Comparison of ENCODE assay signal across 25 mouse cellular contexts in the genomic region with DNA sequence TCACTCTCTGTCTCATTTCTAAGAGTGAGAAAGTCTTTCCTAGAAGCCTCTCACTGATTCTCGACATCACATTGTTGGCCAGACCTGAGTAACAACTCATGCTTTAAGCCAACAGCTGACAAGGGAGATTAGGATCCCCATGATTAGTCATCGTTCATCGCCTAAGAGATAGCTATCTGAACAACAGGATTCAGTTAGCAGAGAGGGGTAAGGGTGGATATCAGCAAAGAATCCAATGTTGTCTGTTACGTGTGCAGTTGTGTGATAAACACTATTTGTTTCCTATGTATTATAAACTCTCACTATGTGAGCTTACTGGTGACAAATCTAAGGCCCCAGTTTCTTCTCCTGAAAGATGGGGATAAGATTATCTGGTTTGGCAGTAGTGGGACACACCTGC. TPM values are rescaled to one million over a fixed set of nuclear protein-coding genes. Genes with fewer than 3 reads are reported as not detected.
DNase-seq lines count a peak whose midpoint lies in the region; ATAC-seq lines count a peak whose summit lies in the region.
"Had no signal": no experiment of that assay in that cellular context is flagged by ENCODE, and none has a peak within 500 bp of the region (broad histone marks: within the 10 kb centered on the region; RNA-seq: fewer than 3 reads in every experiment).

No protein-coding gene starts in this region.

- no peak overlapping the region for H3K27ac ChIP-seq in hindbrain, embryonic 11.5 days (ENCODE audit: low read depth, low read length)
- H3K27ac ChIP-seq: embryonic facial prominence, embryonic 15.5 days; forebrain, embryonic 15.5 days; heart, embryonic 15.5 days; hindbrain, embryonic 10.5 days; hindbrain, embryonic 15.5 days had no signal

- no peaks in the 10 kb centered on the region for H3K36me3 ChIP-seq in hindbrain, embryonic 11.5 days (ENCODE audit: control insufficient read depth, insufficient read depth, low read length)
- H3K36me3 ChIP-seq: embryonic facial prominence, embryonic 15.5 days; forebrain, embryonic 15.5 days; heart, embryonic 15.5 days; hindbrain, embryonic 10.5 days; hindbrain, embryonic 15.5 days had no signal

- no peak overlapping the region for H3K4me3 ChIP-seq in hindbrain, embryonic 11.5 days (ENCODE audit: low read depth, low read length)
- H3K4me3 ChIP-seq: embryonic facial prominence, embryonic 15.5 days; forebrain, embryonic 15.5 days; heart, adult 2 months; heart, embryonic 15.5 days; hindbrain, embryonic 10.5 days; hindbrain, embryonic 15.5 days had no signal

- DNase-seq in 3T3-L1 (ENCODE audit: low read depth, low spot score) (peak; percentile 64), 416B (ENCODE audit: low read depth) (peak; percentile 93)
- DNase-seq in Muller cell, postnatal 12 days (ENCODE audit: inconsistent ontology term) = peak; percentile 20
- no peak for DNase-seq in hindbrain, embryonic 11.5 days (ENCODE audit: low spot score)
- DNase-seq in adrenal gland, adult 2 months = no peak
- DNase-seq: adrenal gland, postnatal 25 days; cerebellum, adult 2 months; cerebellum, postnatal 10 days; embryo, embryonic 11 days; gastrocnemius, postnatal 14 days; heart, adult 2 months; heart, postnatal 14 days had no signal

- 80% methylated on average over 4 of the region's 4 CpGs for WGBS in hindbrain, embryonic 11.5 days

- H3K4me2 ChIP-seq in hindbrain, embryonic 11.5 days (replicated peaks; ENCODE audit: low read depth, low read length) = no peak overlapping the region
- H3K4me2 ChIP-seq: embryonic facial prominence, embryonic 15.5 days; forebrain, embryonic 15.5 days; heart, embryonic 11.5 days; heart, embryonic 15.5 days; hindbrain, embryonic 15.5 days had no signal

- no peak overlapping the region for H3K9ac ChIP-seq in hindbrain, embryonic 11.5 days (ENCODE audit: low read depth, low read length)
- H3K9ac ChIP-seq: embryonic facial prominence, embryonic 15.5 days; forebrain, embryonic 15.5 days; heart, embryonic 15.5 days; hindbrain, embryonic 15.5 days had no signal

- no peaks in the 10 kb centered on the region for H3K27me3 ChIP-seq in hindbrain, embryonic 11.5 days (ENCODE audit: control insufficient read depth, insufficient read depth, low read length)
- H3K27me3 ChIP-seq: CH12.LX; embryonic facial prominence, embryonic 15.5 days; forebrain, embryonic 15.5 days; heart, embryonic 15.5 days; hindbrain, embryonic 15.5 days; Patski had no signal

- no peaks in the 10 kb centered on the region for H3K9me3 ChIP-seq in hindbrain, embryonic 11.5 days (ENCODE audit: control insufficient read depth, low read length)
- H3K9me3 ChIP-seq: embryonic facial prominence, embryonic 15.5 days; forebrain, embryonic 15.5 days; heart, embryonic 15.5 days; hindbrain, embryonic 10.5 days; hindbrain, embryonic 15.5 days had no signal

- no peaks in the 10 kb centered on the region for H3K4me1 ChIP-seq in hindbrain, embryonic 11.5 days (replicated peaks; ENCODE audit: control insufficient read depth, insufficient read depth, low read length)
- H3K4me1 ChIP-seq: forebrain, embryonic 15.5 days had no signal

- peak; percentile 49 for ATAC-seq in megakaryocyte-erythroid progenitor cell, adult 5-6 weeks (replicated peaks; ENCODE audit: low FRiP score, low TSS enrichment, poor library complexity, severe bottlenecking)
- no peak for ATAC-seq in hindbrain, embryonic 11.5 days (ENCODE audit: low FRiP score)
- ATAC-seq in erythroblast, adult 5-6 weeks (replicated peaks; ENCODE audit: low FRiP score, poor library complexity, severe bottlenecking) = no peak
- ATAC-seq: activated CD4-positive, CD25-positive, alpha-beta regulatory T cell, adult 4 months; forebrain, embryonic 15.5 days; inflammation-experienced regulatory T-cells, adult 6 months; intestine, postnatal 0 days; Patski had no signal

RNA-seq across cellular contexts. Expression of a gene that starts 17.8 kb away (rescaled TPM):
- 61.8 and 71.5 TPM in 2 replicates for total RNA-seq in megakaryocyte-erythroid progenitor cell, adult 5-6 weeks (2014; fragmentation: Nextera tagmentation)
- total RNA-seq in megakaryocyte-erythroid progenitor cell, adult 5-6 weeks (2017) = 37.3 and 55.5 TPM in 2 replicates
- polyA plus RNA-seq in hindbrain, embryonic 11.5 days (2014; fragmentation: Nextera tagmentation; extraction: Ambion mirVana) = 66.0 and 67.5 TPM in 2 replicates
- 69.6 and 81.7 TPM in 2 replicates for total RNA-seq in erythroblast, adult 5-6 weeks (2015; ENCODE audit: low replicate concordance)
- 50.3 and 55.3 TPM in 2 replicates for total RNA-seq in erythroblast, adult 5-6 weeks (2017; ENCODE audit: low replicate concordance)
- total RNA-seq in adrenal gland, adult 2 months (2021) = 10 to 100 TPM; 25.3 to 47.5 TPM
- polyA plus RNA-seq in adrenal gland, adult 2 months (2012; rRNA removed) = 10.9 and 12.1 TPM in 2 replicates

RNA-seq across cellular contexts. Expression of a gene that starts 28.6 kb away (rescaled TPM):
- total RNA-seq in megakaryocyte-erythroid progenitor cell, adult 5-6 weeks (2014; fragmentation: Nextera tagmentation) = 50.1 and 50.6 TPM in 2 replicates
- 74.5 and 88.2 TPM in 2 replicates for total RNA-seq in megakaryocyte-erythroid progenitor cell, adult 5-6 weeks (2017)
- 71.6 and 88.1 TPM in 2 replicates for polyA plus RNA-seq in hindbrain, embryonic 11.5 days (2014; fragmentation: Nextera tagmentation; extraction: Ambion mirVana)
- 4.8 and 11.3 TPM in 2 replicates for total RNA-seq in erythroblast, adult 5-6 weeks (2015; ENCODE audit: low replicate concordance)
- total RNA-seq in erythroblast, adult 5-6 weeks (2017; ENCODE audit: low replicate concordance) = 7.2 and 11.8 TPM in 2 replicates
- 10 to 100 TPM; 58.6 to 77.4 TPM for total RNA-seq in adrenal gland, adult 2 months (2021)
- polyA plus RNA-seq in adrenal gland, adult 2 months (2012; rRNA removed) = 5.5 and 7.0 TPM in 2 replicates

Comparison
In these comparisons a context has a peak if more than half of its experiments do, and no peak if none do; other contexts are left out.
1. DNase-seq: peak in 3T3-L1 (single experiment), 416B (single experiment) and Muller cell, postnatal 12 days (single experiment); none in hindbrain, embryonic 11.5 days (single experiment) and adrenal gland, adult 2 months (single experiment).
2. RNA of a gene that starts 28.6 kb away (total RNA-seq): 58.6 to 77.4 TPM in adrenal gland, adult 2 months and 50.1 to 88.2 TPM in megakaryocyte-erythroid progenitor cell, adult 5-6 weeks; 4.8 to 11.8 TPM in erythroblast, adult 5-6 weeks; every median in the first group is over 4 times any median in the second.